Mouse (Mus musculus) embryo, embryonic 10.5 days (tissue): ENCODE data around the gene Chrna7.

Experiments used
- DNase-seq: peaks from one replicate; pipeline ENCODE4 v3.0.0-alpha.2; 2015; ENCODE audit warnings: low spot score

The Chrna7 gene

GRCm38 (mm10) chr7:63212084-63212723 lies at the start of gene Chrna7:
TSS of gene Chrna7 (minus strand) at chr7:63212569.
- peak; percentile 90 for DNase-seq

GRCm38 (mm10) chr7:63249404-63249803 lies 37.0 kb upstream of the Chrna7 start:
- no peak for DNase-seq

- no peak for DNase-seq
Observed at GRCm38 (mm10) chr7:63237852-63238516, 25.6 kb upstream of the Chrna7 start.

GRCm38 (mm10) chr7:63225066-63225780 lies 12.9 kb upstream of the Chrna7 start:
- DNase-seq = no peak

DNA sequence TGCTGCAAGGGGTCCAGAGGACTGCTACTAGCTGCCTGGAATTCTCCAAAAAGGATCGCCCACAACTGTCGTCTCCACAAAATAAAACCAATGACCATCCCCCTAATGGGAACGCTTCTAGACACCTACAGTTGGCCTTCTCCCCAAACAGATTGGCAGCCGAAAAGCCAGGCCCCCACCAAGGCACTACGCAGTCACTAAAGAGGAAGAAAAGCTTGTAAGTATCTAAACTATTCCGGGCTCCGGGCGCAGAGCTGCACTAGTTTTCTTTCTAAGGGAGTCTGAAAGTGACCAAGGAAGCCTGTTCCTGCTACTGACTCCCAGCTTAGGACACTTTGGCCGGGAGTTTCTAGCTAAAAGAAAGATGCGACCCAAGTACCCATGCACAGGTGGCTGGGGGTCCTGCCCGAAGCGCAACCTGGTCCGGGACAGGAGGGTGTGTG lies 707 bp downstream of the Chrna7 start:
- DNase-seq = no peak

DNA sequence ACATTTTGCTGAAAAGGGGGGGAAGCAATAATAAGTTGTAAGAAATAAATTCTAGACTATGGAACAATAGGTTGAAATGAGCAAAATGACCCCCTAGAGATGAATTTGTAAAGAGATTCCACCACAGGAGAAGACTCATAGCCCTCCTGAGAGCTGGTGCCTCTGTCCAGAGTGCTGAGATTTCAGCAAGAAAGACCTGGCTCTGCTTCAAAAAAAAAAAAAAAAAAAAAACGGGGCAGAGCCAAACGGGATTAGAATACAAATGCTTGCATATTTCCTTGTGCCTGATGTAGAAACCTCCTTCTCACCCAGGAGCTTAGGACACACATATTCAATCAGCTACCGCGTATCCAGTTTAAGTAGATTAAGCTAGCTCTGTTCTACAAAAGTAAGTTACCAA lies 2.9 kb downstream of the Chrna7 start:
- DNase-seq = peak; percentile 25

DNA sequence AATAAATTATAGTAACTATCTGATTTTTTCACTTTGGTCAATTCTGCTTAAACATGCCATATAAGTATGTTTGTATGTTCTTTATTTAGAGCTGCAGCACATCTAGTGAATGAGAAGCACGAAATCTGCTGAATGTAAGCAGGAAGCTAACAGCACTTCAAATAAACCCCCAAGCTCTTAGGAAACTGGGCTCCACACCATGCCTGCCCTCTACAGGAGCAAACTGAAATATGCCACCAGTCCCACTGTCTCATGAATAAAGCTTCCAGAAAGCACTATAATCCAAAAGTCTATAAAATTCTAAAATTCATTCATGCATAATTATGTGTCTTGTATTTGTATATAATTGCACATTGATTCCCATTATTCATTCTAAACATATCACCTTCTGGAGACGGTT lies 5.2 kb downstream of the Chrna7 start:
- peak; percentile 29 for DNase-seq

DNA sequence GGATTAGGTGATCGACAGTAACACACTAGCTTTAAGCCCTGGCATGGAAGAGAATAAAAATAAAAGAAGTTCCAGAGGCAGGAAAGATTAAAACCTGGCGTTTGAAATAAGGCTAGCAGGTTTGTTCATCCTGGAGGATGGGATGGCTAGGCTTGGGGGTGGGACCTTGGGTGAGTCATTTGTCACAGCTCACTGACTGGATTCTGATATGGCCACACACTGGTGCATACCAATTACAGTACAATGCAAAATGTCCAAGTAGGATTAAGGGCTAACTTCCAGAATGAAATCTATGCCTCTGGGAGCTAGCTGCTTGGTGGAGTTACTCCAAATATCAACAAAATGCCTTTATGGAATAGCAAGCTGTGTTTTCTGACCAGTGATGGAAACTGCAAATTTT lies 16.8 kb downstream of the Chrna7 start:
- DNase-seq = no peak

DNA sequence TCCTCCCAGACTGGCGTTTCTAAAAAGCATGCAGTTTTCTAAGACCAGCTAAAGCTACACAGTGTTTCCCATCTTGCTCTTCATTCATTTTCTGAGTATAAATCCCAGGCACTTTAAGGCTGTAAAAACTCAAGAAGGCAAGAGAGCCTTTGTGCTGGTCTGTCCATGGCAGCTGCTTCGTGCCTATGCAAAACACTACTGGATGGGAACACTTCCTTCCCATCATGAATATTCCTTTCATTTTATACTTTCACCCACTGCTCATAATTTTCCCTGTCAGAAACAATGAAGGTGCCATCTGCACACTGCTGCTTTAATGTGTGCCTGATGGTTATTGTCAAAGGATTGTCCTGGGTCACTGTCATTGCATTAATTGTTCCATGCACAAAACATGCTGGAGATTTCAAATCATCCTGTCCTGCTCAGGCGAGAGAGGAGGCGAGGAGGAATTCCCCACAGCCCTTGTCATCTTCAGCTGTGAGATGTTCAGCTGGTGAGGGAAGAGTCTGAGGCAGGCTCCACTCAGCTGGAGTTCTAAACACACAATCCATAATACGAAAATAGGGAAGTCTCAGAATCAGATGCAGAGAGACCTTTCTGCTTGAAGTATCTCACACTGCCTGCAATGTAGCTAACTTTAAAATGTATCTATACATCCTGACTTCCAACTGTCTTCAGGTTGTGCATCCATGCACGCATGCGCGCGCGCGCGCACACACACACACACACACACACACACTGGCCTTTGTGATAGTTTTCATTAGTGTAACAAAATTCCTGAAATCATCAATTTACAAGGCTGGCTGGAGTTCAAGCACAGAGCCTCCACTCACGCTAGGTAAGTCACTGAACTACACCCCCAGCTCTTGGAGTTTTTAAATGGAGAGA lies 22.5 kb downstream of the Chrna7 start:
- DNase-seq = peak; percentile 22

DNA sequence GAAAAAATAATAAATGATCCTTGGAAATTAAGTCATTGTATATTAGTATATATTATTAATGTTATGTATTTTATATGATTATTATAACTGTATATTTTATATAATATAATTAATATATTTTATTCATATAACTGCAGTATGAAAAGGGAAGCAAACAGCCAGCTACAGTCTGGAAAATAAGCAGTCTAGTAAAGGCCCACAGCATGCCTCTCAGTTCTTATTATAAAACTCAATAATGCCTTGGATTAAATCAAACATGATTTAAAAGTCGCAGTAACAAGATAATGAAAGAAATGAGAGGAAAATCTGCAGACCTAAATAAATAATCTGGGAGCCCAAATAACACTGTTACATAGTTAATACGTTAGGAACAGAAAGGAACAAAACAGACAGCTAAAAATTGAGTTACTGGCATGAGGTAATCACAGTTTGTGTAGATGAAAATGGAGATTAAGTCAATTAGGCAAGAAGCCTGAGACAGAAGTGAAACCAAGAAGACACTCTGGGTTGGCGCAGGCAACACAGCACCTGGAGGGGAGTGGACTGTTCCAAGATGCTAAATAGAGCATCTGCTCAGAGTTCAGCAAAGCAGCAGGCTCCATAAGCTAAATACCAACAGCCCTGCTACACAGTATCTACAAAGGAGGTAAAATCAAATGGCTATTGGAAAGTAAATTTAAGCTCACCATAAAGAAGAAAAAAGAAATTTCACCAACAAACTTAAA lies 42.1 kb downstream of the Chrna7 start:
- DNase-seq = no peak

- DNase-seq = no peak
Observed at GRCm38 (mm10) chr7:63164617-63165016, 47.8 kb downstream of the Chrna7 start.

- no peak for DNase-seq
Observed at GRCm38 (mm10) chr7:63162272-63162864, 50.0 kb downstream of the Chrna7 start.

DNA sequence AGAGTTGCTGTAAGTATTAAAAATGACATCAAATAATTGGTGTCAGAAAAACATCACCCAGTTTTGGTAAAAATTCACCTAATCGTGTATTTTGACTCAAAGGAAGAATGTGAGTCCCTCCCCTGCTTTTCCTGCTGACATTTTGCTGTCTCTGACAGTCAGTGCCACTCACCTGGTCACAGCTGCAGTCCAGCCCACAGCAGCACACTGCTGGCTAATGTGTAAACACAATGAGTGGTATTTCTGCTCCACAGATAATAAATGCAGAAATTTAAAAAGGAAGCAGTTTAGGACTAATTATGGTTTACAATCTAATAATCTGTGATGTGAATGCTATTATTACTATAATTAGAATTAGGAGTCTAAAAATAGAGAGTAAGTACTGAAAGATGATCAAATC lies 59.1 kb downstream of the Chrna7 start:
- DNase-seq = no peak

GRCm38 (mm10) chr7:63148740-63149139 lies 63.6 kb downstream of the Chrna7 start:
- no peak for DNase-seq

DNA sequence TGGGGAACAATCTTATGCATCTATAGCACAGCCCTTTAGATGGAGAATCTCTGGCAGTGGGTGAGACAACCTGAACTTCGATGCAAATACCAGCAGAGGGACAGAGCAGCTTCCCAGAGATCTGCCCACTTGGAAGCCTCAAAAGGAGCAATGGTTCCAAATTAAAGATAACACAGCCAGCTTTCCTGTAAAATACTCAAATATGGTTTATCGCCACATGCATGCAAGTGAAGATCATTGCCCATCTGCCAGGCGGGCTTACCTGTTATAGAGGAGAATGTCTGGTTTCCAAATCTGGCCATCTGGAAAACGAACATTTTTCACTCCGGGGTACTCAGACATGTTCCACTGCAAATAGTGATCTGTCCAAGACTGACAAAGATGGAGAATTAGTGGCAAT lies 64.0 kb downstream of the Chrna7 start:
- DNase-seq = no peak

GRCm38 (mm10) chr7:63122547-63122946 lies 89.8 kb downstream of the Chrna7 start:
- no peak for DNase-seq

GRCm38 (mm10) chr7:63113671-63114070 lies 98.7 kb downstream of the Chrna7 start:
- peak; percentile 72 for DNase-seq

DNA sequence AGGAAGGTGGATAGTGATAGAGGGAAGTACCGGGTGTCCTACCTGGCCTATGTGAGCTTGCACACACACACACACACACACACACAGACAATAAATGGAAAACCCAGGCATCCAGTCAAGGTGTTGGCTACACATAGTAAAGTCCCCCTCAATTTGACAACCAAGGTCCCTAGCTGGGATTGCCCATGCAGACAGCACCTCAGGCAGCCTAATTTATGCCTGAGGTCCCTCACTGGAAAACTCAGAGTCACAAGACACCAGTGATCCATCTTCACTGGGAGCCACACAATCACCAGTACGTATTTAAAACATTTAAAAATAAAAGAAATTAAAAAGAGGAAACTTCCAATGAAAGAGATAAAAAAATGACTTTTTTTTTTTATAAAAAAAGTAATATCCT lies 99.1 kb downstream of the Chrna7 start:
- no peak for DNase-seq

- no peak for DNase-seq
Observed at GRCm38 (mm10) chr7:63109348-63109747, 103.0 kb downstream of the Chrna7 start.

DNA sequence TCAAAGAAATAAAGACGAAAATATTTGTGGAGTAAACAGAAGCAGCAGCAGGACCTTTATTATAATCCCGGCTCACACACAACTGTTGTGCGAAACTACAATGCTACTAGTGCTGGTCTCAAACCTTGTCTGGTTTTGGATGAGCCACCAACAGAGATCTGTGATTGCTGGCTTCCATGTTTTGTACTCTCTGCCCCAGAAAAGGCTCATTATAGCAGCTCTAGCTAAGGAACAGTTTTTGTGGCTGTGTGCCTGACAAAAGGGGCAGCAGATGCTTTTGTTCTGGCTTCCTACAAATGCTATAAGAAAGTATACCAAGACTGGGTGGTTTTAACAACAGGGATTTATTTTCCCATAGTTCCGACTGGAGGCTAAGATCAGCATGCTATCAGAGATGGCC lies 126.4 kb downstream of the Chrna7 start:
- no peak for DNase-seq

DNA sequence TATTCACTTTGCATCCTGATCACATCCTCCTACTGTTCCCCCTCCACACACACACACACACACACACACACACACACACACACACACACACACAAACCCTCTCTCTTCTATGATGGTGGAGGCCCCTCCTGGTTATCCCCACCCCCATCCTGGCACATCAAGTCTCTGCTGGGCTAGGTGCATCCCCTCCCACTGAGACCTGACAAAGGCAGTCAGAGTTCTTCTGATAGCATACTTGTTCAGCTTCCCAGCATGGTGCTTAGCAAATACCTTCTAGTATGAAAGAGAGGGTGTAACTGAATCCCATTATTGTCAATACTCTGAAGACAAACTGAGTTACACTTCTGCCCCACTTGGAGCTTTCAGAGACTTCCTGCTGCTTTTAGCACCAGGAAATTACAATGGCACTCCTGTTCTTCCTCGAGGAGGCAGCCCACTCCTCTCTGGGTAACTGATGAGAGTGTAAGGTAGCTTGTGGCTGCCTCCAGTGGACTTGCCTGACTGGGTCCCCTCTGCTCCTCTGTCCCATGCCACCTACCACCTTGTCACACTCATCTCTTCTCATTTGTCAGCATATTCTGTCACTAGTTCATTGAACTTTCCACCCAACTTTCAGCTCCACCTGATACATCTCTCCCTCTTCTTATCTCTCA lies 127.9 kb downstream of the Chrna7 start:
- peak; percentile 5 for DNase-seq
